Mouse (Mus musculus): Measurements from ENCODE around the gene Kcnc2.
"Not testable (repeated sequence)": the region's sequence is repeated elsewhere in the genome, so short reads cannot be mapped to it uniquely, and the experiment has no call there.

Gene Kcnc2

GRCm38 (mm10) chr10:112270887-112271802 is at the start of gene Kcnc2:
Gene Kcnc2 (plus strand): TSS chr10:112271121.
- DNase-seq (ENCODE audit: low spot score) = no peak

GRCm38 (mm10) chr10:112227073-112227472 is 43.8 kb upstream of the Kcnc2 start:
- no peak for DNase-seq (ENCODE audit: low spot score)

- not testable (repeated sequence) for DNase-seq (ENCODE audit: low spot score)
Observed at GRCm38 (mm10) chr10:112229091-112229843, 41.7 kb upstream of the Kcnc2 start.

GRCm38 (mm10) chr10:112232733-112233132 is 38.2 kb upstream of the Kcnc2 start:
- DNase-seq (ENCODE audit: low spot score) = not testable (repeated sequence)

- DNase-seq (ENCODE audit: low spot score) = not testable (repeated sequence)
Observed at GRCm38 (mm10) chr10:112235396-112235940, 35.5 kb upstream of the Kcnc2 start.

- no peak for DNase-seq (ENCODE audit: low spot score)
Observed at GRCm38 (mm10) chr10:112248273-112248672, 22.6 kb upstream of the Kcnc2 start.

GRCm38 (mm10) chr10:112263467-112263866 is 7.5 kb upstream of the Kcnc2 start:
- DNase-seq (ENCODE audit: low spot score) = no peak

- no peak for DNase-seq (ENCODE audit: low spot score)
Observed at GRCm38 (mm10) chr10:112269481-112269880, 1.4 kb upstream of the Kcnc2 start.

GRCm38 (mm10) chr10:112269939-112270781 is 761 bp upstream of the Kcnc2 start:
- DNase-seq (ENCODE audit: low spot score) = no peak

GRCm38 (mm10) chr10:112271803-112272165 is 863 bp downstream of the Kcnc2 start:
- DNase-seq (ENCODE audit: low spot score) = no peak

GRCm38 (mm10) chr10:112272171-112272570 is 1.2 kb downstream of the Kcnc2 start:
- DNase-seq (ENCODE audit: low spot score) = no peak

GRCm38 (mm10) chr10:112277996-112278395 is 7.1 kb downstream of the Kcnc2 start:
- DNase-seq (ENCODE audit: low spot score) = no peak

- DNase-seq (ENCODE audit: low spot score) = no peak
Observed at GRCm38 (mm10) chr10:112315136-112315535, 44.2 kb downstream of the Kcnc2 start.

- DNase-seq (ENCODE audit: low spot score) = no peak
Observed at GRCm38 (mm10) chr10:112317783-112318182, 46.9 kb downstream of the Kcnc2 start.

- DNase-seq (ENCODE audit: low spot score) = no peak
Observed at GRCm38 (mm10) chr10:112357669-112358362, 86.9 kb downstream of the Kcnc2 start.

- DNase-seq (ENCODE audit: low spot score) = no peak
Observed at GRCm38 (mm10) chr10:112358363-112358704, 87.4 kb downstream of the Kcnc2 start.

- DNase-seq (ENCODE audit: low spot score) = no peak
Observed at GRCm38 (mm10) chr10:112360704-112361103, 89.8 kb downstream of the Kcnc2 start.

GRCm38 (mm10) chr10:112368369-112368768 is 97.4 kb downstream of the Kcnc2 start:
- DNase-seq (ENCODE audit: low spot score) = no peak

- no peak for DNase-seq (ENCODE audit: low spot score)
Observed at GRCm38 (mm10) chr10:112377163-112377562, 106.2 kb downstream of the Kcnc2 start.

- DNase-seq (ENCODE audit: low spot score) = no peak
Observed at GRCm38 (mm10) chr10:112378465-112378864, 107.5 kb downstream of the Kcnc2 start.

GRCm38 (mm10) chr10:112380590-112380989 is 109.7 kb downstream of the Kcnc2 start:
- DNase-seq (ENCODE audit: low spot score) = no peak
